Mouse (Mus musculus) 3T3-L1 (cell line): Measurements from ENCODE around the gene Tnks1bp1.

Experiments
- DNase-seq: peaks from one replicate; pipeline ENCODE4 v3.0.0-alpha.2; 2015; ENCODE audit warnings: low read depth, low spot score

Tnks1bp1 gene

GRCm38 (mm10) chr2:85047596-85048167 lies at the start of gene Tnks1bp1:
Gene Tnks1bp1 (plus strand): TSS chr2:85048022.
- DNase-seq: peak; percentile 98

- no peak for DNase-seq
These were observed 48.2 kb upstream of the Tnks1bp1 start for GRCm38 (mm10) chr2:84999486-85000181.

GRCm38 (mm10) chr2:85001497-85001896 lies 46.3 kb upstream of the Tnks1bp1 start:
- peak; percentile 95 for DNase-seq

DNA sequence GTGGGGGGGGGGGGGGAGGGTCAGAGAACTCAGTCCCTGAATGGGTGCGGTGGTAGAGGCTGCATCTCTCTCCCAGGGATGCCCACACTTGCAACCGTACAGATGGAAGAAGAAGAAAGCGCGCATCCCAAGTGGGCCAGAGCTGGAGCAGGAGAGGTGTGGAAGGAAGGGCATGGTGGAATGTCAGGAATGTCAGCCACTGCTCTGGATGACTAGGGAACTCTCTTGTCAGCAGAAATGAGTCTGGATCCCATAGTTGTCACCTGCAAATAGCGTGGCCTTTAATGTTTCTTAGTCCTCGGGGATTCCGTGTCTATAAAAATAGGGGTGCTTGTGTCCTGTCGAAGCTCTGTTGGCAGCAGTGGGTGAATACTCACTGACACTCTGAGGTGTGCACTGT lies 45.2 kb upstream of the Tnks1bp1 start:
- DNase-seq: peak; percentile 53

- peak; percentile 50 for DNase-seq
These were observed 43.5 kb upstream of the Tnks1bp1 start for GRCm38 (mm10) chr2:85004341-85004740.

DNA sequence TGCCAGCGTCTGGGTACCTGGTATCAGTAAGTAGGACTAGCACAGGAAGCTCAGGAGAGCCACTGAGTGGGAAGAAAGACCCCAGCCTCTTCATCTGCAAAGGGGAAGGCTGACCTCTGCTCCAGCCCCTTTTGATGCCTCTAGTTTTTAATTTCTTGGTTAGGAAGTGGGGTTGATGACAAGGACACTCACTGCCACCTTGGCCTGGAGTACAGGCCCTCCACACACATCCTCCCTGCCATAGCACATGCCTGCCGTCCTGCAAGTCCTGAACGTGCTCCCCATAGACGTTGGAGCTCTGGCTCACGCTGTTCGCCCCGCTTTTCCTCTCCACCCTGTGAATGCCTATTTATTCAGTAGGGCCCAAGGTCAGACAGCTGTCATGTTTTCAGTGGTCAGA lies 41.2 kb upstream of the Tnks1bp1 start:
- DNase-seq: no peak

GRCm38 (mm10) chr2:85007729-85008128 lies 40.1 kb upstream of the Tnks1bp1 start:
- DNase-seq: peak; percentile 76

- no peak for DNase-seq
These were observed 38.6 kb upstream of the Tnks1bp1 start for GRCm38 (mm10) chr2:85009212-85009611.

DNA sequence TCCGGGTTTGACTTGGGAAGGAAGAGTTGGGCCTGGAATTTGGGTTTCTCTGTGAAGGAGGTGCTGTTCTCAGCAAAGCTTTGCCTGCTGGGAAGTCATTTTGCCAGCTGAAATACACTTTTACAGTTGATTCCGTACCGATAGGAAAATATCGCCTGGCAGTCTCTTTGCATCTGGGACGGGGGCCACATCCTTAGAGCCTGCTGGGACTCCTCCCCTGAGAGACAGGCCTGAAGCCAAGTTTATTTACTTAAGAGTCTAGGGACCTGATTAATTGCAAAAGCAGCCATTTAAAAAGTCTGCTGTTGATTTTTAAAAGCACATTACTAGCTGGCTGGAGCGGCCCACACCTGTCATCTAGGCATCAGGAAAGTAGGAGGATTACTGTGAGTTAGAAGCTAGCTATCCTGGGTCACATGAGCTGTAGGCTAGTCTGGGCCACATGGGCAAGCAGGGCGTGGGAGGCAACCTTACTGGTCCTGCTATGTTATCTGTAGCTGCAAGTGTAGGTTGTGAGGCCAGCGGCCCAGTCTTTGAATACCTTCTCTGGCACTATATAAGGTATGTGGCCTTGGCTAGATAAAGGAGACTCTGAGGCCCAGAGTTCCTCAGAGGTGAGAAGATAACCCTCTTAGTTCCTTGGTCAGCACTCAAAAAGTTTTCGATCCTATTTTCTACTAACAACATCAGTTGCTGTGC lies 35.8 kb upstream of the Tnks1bp1 start:
- no peak for DNase-seq

DNA sequence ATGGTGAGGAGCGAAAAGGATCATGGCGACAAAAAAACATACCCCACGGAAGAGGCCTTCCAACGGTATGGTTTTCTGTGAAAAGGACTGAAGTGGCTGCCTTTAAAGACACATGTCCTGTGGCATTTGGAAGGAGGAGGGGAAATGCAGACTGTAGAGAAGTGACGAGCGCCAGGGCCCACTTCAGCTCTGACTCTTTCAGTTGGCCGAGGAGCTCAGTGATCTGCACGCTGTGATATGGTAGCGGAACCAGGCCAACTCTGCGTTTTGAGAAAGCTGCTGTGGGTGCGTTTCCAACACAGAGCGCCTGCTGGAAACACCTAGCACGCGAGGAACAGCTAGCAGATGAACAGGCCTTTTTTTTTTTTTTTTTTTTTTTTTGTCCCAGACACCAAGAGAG lies 35.1 kb upstream of the Tnks1bp1 start:
- DNase-seq: no peak

DNA sequence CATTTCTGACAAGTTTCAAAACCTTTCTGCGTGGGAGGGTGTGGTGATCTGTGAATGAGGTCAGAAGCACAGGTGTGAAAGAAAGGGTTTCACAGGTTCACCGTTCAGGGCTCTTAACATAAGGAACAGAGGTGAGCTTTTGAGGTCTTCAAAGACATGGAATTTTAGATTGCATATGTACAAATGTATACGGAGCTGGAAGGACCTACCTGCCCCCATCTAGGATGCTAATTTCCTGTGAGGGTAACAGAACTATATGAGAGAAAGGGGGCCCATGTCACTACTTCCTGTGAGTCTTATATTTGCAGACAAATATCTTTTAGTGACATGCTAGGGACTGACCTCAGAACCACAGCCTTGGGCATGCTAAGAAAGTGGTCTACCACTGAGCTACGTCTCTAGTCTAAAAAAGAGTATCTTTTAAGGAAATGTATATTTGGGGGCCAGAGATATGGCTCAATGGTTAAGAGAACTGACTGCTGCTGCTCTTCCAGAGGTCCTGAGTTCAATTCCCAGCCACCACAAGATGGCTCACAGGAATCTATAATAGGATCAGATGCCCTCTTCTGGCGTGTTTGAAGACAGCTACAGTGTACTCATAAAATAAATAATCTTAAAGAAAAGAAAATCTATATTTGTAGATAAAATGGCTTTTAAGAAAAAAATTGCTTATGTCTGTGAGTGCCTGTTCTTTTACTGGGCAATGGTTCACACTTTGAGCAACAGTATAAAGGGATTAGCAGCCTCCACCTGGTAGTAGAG lies 33.8 kb upstream of the Tnks1bp1 start:
- no peak for DNase-seq

- no peak for DNase-seq
These were observed 33.2 kb upstream of the Tnks1bp1 start for GRCm38 (mm10) chr2:85014588-85014982.

DNA sequence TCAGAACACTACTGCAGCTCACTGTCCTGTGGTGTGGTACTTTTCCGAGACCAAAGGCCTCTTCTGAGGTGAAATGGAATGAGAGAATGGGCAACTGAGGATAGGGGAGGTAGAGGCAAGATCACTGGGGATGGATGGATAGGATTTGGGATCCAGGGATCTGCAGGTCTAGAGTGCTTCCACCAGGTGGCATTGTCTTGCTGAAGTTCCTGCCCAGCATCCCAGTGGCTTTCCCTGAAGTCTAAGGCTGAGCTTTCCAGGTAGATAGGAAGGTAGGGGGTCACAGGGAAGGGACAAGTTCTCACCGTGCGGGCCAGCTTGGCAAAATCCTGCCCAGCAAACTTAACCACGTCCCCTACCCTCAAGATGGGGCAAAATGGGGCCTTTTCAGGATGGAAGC lies 25.8 kb upstream of the Tnks1bp1 start:
- DNase-seq: peak; percentile 73

DNA sequence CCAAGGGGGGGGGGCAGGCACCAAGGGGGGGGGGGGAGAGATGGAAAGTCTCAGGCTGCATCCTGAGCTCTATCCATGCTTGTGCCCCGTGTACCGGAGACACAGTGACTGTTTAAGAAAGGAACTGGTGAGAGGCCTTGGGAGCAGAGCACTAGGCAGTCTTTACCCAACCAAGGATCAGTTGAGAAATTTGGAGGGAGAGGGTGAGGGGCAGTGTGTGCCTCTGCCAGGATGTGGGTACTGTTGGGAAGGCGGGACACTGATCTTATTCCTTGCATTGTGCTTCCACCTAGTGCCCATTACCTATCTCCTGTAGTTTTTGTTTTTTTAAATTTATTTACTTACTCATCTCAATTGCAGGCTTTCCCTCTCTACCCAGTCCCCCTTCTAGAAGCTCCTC lies 21.6 kb upstream of the Tnks1bp1 start:
- no peak for DNase-seq

DNA sequence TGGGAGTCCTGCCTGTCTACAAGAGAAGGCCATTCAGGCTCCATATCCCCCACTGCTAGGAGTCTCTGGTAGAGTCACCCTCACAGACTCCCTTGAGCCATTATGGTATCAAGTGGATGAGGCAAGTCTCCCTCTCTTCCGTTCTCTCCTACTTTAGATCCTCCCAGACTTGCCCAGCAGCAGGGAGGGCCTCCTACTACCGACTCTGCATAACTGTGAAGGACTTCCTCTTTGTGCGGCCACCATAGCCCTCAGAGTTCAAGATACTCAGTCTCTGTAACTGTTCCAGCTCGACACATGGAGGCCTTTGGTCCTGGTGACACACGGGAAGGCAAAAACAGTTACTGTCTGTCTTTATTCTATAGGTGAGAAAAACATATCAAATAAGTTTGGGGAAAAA lies 20.5 kb upstream of the Tnks1bp1 start:
- DNase-seq: no peak

- DNase-seq: no peak
These were observed 17.9 kb upstream of the Tnks1bp1 start for GRCm38 (mm10) chr2:85029897-85030296.

DNA sequence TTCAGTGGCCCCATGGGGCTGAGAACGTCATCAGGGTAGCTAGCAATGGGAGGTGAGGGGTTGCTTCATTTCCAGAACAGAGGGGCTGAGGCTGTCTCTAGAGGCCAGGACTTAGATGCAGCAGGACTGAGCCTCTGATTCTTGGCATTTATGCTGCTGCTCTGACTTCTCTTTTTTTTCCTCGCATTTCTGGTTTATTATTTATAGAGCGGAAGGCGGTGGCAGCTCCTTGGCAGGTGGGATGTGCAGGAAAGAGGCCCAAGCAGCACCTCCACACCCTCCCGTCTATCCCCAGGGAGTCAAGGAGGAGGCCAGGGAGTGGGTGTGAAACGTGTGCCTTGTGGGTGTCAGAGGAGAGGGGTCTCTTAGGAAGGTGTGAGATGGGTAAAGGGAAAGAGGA lies 16.8 kb upstream of the Tnks1bp1 start:
- no peak for DNase-seq

GRCm38 (mm10) chr2:85033121-85033520 lies 14.7 kb upstream of the Tnks1bp1 start:
- peak; percentile 73 for DNase-seq

DNA sequence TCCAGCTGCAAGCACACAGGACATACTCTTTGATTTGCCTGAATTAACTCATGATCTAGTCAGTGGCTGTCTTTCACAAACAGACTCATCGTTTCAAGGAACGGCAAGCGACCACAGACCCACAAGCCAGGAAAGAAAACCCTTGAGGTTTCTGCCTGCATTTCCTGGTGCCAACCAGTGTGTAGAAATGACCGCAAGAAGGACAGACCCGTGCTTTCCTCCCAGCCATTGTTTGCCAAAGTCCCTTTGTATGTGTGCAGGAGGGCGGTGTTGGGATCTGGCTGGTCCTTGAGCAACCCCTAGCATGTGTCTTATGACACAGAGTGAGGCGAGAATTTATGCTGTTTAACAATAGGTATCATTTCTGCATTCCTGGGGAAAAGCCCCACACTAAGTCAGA lies 13.7 kb upstream of the Tnks1bp1 start:
- DNase-seq: no peak

GRCm38 (mm10) chr2:85036507-85037046 lies 11.2 kb upstream of the Tnks1bp1 start:
- DNase-seq: no peak

GRCm38 (mm10) chr2:85037047-85038026 lies 10.5 kb upstream of the Tnks1bp1 start, which contains the start of the genes Ssrp1 and P2rx3:
Gene Ssrp1 (plus strand): TSS chr2:85037234.
Gene P2rx3 (minus strand): TSS chr2:85037462.
- peak; percentile 93 for DNase-seq
